Mouse (Mus musculus) embryonic facial prominence, embryonic 12.5 days (tissue): ENCODE measurements around the gene Ppp1r3a. TPM values are rescaled to one million over a fixed set of nuclear protein-coding genes. Genes with fewer than 3 reads are reported as not detected.
"Not testable (repeated sequence)": the region's sequence is repeated elsewhere in the genome, so short reads cannot be mapped to it uniquely, and the experiment has no call there.

Experiments
- ATAC-seq: fragments of 200-750 bp; cut with Nextera tagmentation; 2 replicates; pipeline ENCODE4 v1.8.0; 2017; ENCODE audit not compliant: insufficient number of reproducible peaks, insufficient read depth, low FRiP score, low TSS enrichment
- H3K27ac ChIP-seq: fragments of 300-500 bp; sonication (generic); 2 replicates; pipeline ENCODE4 v1.5.1; 2016; ENCODE audit warnings: mild to moderate bottlenecking
- H3K27me3 ChIP-seq: fragments of 300-500 bp; sonication (generic); 2 replicates; pipeline ENCODE4 v1.6.1; 2016; ENCODE audit warnings: mild to moderate bottlenecking, moderate library complexity
- H3K36me3 ChIP-seq: fragments of 300-500 bp; sonication (generic); 2 replicates; pipeline ENCODE4 v1.6.1; 2016; ENCODE audit warnings: mild to moderate bottlenecking
- H3K4me1 ChIP-seq: fragments of 300-500 bp; sonication (generic); 2 replicates; pipeline ENCODE4 v1.6.1; 2016
- H3K4me2 ChIP-seq: fragments of 300-500 bp; sonication (generic); replicated peaks from 2 replicates; pipeline ENCODE4 v1.6.1; 2016; ENCODE audit warnings: mild to moderate bottlenecking, moderate library complexity
- H3K4me3 ChIP-seq: fragments of 300-500 bp; sonication (generic); 2 replicates; pipeline ENCODE4 v1.5.1; 2016; ENCODE audit warnings: mild to moderate bottlenecking
- H3K9ac ChIP-seq: fragments of 300-500 bp; sonication (generic); 2 replicates; pipeline ENCODE4 v1.6.1; 2016; ENCODE audit warnings: mild to moderate bottlenecking, moderate library complexity
- H3K9me3 ChIP-seq: fragments of 300-500 bp; sonication (generic); 2 replicates; pipeline ENCODE4 v1.6.1; 2016; ENCODE audit warnings: mild to moderate bottlenecking, moderate library complexity
- WGBS: fragments of 180-500 bp; shearing (Covaris S2); methylation state at CpG from one replicate; pipeline ENCODE4 v1.1.7; 2016; 5-methylcytosine and 5-hydroxymethylcytosine counted together
- polyA plus RNA-seq: library from polyadenylated mRNA; unstranded; fragments of >200 nt; fragmentation: Nextera tagmentation; extraction: Ambion mirVana; gene quantifications from 2 replicates; pipeline ENCODE4 v1.2.1, GENCODE M21; 2016

Ppp1r3a gene
- polyA plus RNA-seq, 1 experiment from 2014 or later: 0.04 TPM

DNA sequence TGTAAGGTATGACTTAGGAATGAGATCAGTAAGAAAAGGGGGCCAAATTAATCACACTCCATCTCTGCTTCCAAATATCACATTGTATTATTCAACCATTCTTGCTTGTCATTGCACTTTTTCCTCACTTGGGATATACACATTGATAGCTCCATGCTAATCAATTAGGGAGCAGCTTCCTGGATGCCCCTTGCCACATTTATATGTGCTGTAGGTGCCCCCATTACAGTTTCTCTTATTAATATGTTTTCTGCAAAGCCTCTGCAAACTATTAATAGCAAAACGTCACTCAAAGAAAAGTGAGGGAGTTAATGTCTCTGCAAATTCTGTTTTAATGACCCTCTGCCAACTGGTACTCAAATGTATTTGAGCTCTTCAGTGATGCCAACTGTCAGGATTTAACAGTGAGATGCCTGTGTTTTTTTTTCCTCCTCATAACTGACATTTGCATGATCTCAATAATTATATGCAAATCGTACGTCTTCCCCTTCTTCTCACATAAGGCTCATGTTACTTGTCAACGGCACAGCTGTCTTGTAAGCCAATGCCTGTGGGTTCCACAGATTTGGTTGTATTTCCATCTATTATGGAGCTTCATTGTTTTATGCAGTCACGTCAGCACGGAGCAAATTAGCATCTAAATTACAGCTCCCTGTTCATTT, 34.8 kb downstream of the Ppp1r3a start:
- 71% methylated on average over 6 of the region's 6 CpGs for WGBS
- no peak overlapping the region for H3K9ac ChIP-seq
- no peak overlapping the region for H3K4me2 ChIP-seq
- H3K4me1 ChIP-seq: no peaks in the 10 kb centered on the region
- no peaks in the 10 kb centered on the region for H3K9me3 ChIP-seq
- H3K27ac ChIP-seq: no peak overlapping the region
- H3K36me3 ChIP-seq: no peaks in the 10 kb centered on the region
- no peak for ATAC-seq
- no peak overlapping the region for H3K4me3 ChIP-seq
- no peaks in the 10 kb centered on the region for H3K27me3 ChIP-seq

DNA sequence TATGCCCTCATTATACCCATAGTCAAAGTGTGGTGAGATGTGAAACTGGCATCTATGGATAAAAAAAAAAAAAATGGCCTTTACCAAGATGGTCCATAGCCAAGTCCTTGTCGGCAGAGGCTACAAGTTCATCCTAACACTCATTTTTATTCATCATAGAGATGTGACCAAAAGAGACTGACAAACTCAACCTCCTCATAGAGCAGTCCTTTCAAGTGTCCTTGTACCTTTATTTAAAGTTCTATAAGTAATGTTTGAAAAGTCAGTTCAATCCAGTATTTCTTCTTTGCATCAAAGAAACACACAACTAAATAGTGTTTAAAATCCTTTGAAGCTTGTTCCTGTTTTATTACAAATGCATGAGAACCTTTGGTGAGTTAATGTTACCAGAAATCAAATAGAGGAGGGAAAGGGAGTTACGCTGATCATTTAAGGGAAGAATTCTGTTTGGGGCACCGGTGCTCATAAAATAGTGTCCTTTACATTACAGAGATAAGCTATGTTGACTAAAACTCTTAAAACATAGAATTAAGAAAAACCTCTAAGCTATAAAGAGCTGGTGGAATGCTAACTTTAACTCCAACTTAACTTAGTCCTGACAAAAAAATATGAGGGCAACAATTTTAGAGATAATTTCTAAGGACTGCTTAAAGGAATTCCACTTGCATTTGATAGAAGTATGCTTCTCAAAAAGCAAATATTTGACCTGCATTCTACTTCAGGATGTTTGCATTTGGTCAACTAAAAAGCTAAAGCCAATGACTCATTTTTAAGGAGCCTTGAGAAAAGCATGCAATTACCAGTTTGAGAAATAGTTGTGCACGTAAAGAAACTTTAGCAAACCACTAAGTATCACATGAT, 39.7 kb downstream of the Ppp1r3a start:
- Histone ChIP-seq H3K4me3 (no peak overlapping the region), H3K4me1 (no peaks in the 10 kb centered on the region), H3K36me3 (no peaks in the 10 kb centered on the region), H3K9ac (no peak overlapping the region), H3K9me3 (no peaks in the 10 kb centered on the region), H3K27me3 (no peaks in the 10 kb centered on the region), H3K27ac (no peak overlapping the region), H3K4me2 (no peak overlapping the region)
- 93% methylated on average over 4 of the region's 4 CpGs for WGBS
- no peak for ATAC-seq

DNA sequence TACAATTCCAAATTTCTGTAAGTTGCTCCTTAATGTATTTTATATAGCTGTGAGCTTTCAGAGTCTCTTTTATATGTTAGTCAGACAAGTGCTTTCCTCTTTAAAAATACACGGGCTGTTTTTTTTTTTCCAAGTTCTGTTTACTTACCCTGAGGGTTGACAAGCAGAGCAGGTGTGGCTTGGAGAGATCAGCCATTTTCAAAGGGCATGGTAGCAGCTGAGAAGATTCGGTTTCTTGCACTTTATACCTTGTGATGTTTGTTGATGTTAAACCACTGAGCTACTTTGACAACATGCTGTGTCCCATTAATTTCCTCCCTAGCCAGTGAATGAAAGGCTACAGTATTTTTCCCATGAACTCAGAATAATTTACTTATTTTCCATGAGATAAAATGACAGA, 42.9 kb downstream of the Ppp1r3a start:
- Histone ChIP-seq H3K4me2 (no peak overlapping the region), H3K27ac (no peak overlapping the region), H3K4me3 (no peak overlapping the region), H3K27me3 (no peaks in the 10 kb centered on the region), H3K4me1 (no peaks in the 10 kb centered on the region), H3K36me3 (no peaks in the 10 kb centered on the region), H3K9me3 (no peaks in the 10 kb centered on the region), H3K9ac (no peak overlapping the region)
- 25% methylated on average over 2 of the region's 2 CpGs for WGBS
- no peak for ATAC-seq

DNA sequence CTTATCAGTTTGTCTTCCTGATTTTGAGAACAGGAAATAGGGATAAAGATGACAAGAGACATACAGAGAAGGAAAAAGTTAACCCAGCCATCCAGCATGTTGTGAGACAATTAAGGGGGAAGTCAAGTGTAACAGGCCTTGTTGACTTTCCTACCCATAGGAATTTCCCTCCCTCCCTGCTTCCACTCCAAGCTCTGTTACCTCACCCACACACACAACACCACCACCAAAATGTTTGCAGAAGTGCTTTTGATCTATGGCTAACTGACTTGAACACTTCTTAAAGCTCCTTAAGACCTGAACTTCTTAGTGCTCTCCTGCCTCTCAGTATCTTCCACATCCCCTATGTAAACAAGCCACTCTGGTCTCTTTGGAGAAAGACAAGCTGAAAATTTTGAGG, 55.0 kb downstream of the Ppp1r3a start:
- Histone ChIP-seq H3K27ac (no peak overlapping the region), H3K4me1 (no peaks in the 10 kb centered on the region), H3K4me2 (no peak overlapping the region), H3K36me3 (no peaks in the 10 kb centered on the region), H3K4me3 (no peak overlapping the region), H3K9ac (no peak overlapping the region), H3K27me3 (no peaks in the 10 kb centered on the region), H3K9me3 (no peaks in the 10 kb centered on the region)
- no peak for ATAC-seq

DNA sequence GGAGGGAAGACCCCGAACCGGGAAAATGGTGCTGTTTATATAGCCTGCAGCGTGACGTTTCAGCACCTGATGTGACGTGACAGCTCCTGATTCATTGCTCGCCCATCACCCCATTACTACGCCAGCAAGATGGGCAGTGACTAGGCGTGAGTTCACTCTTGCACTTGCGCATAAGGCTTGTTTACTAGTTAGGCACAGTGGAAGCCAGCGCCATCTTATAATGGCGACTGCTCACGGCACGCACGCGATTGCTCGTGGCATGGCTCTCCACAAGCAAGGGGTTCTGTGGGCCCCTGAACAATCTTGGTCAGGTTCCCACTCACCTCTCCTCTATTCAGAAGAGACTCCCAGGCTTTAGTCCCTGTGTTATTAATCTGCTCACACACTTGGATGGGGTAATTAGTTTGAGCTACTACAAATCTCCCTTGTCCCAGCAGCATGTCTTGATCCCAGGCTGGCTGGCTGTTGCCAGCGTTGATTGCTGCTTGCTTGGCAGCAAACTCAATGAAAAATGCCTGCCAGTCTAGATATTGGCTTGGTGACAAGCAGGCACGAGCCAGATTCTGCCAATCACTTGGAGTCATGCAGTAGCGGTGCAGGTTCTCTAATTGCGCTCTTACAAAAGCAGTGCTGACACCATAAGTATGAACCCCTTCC, 75.7 kb downstream of the Ppp1r3a start:
- H3K27ac ChIP-seq, H3K9me3 ChIP-seq, H3K4me2 ChIP-seq, H3K4me1 ChIP-seq, H3K9ac ChIP-seq, H3K27me3 ChIP-seq, H3K4me3 ChIP-seq, H3K36me3 ChIP-seq, ATAC-seq: not testable (repeated sequence)
- WGBS: 87% methylated on average over 20 of the region's 20 CpGs

DNA sequence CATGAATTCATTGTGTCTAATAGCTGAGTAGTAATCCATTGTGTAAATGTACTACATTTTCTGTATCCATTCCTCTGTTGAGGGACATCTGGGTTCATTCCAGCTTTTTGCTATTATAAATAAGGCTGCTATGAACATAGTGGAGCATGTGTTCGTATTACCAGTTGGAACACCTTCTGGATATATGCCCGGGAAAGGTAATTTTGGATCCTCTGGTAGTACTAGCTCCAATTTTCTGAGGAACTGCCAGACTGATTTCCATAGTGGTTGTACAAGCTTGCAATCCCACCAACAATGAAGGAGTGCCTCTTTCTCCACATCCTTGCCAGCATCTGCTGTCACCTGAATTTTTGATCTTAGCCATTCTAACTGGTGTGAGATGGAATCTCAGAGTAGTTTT, 86.1 kb downstream of the Ppp1r3a start:
- not testable (repeated sequence) for H3K4me2 ChIP-seq, H3K36me3 ChIP-seq, H3K9ac ChIP-seq, ATAC-seq, H3K27ac ChIP-seq, H3K4me1 ChIP-seq, H3K9me3 ChIP-seq, H3K4me3 ChIP-seq, H3K27me3 ChIP-seq
- 81% methylated on average over 2 of the region's 2 CpGs for WGBS

DNA sequence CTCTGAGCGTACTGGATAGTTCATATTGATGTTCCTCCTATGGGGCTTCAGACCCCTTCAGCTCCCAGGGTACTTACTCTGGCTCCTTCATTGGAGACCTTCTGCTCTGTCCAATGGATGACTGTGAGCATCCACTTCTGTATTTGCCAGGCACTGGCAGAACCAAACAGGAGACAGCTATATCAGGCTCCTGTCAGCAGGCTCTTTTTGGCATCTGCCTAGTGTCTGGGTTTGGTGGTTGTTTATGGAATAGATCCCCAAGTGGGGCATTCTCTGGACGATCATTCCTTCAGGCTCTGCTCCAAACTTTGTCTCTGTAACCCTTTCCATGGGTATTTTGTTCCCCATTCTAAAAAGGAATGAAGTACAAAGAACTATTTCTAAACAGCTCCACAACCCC, 87.4 kb downstream of the Ppp1r3a start:
- H3K9me3 ChIP-seq, H3K4me3 ChIP-seq, H3K27ac ChIP-seq, ATAC-seq, H3K4me2 ChIP-seq, H3K27me3 ChIP-seq, H3K9ac ChIP-seq, H3K36me3 ChIP-seq, H3K4me1 ChIP-seq: not testable (repeated sequence)
- WGBS: 76% methylated on average over 2 of the region's 2 CpGs

Other genes starting within 250 kb of the Ppp1r3a start
- 60.0 and 67.4 TPM in 2 replicates for gene Foxp2, start 146.1 kb upstream of the Ppp1r3a start, polyA plus RNA-seq